Mouse (Mus musculus): ENCODE results near the gene Olfm2.

Gene Olfm2

GRCm38 (mm10) chr9:20746017-20746660 lies at the start of gene Olfm2:
TSS of gene Olfm2 (minus strand) at chr9:20746349.
- no peak for DNase-seq (ENCODE audit: low read depth, low spot score)

- DNase-seq (ENCODE audit: low read depth, low spot score), result no peak
Measured at GRCm38 (mm10) chr9:20794108-20794806, 48.1 kb upstream of the Olfm2 start.

GRCm38 (mm10) chr9:20790345-20790744 lies 44.2 kb upstream of the Olfm2 start:
- DNase-seq (ENCODE audit: low read depth, low spot score), result no peak

GRCm38 (mm10) chr9:20789651-20790050 lies 43.5 kb upstream of the Olfm2 start:
- DNase-seq (ENCODE audit: low read depth, low spot score), result no peak

- DNase-seq (ENCODE audit: low read depth, low spot score), result peak; percentile 47
Measured at GRCm38 (mm10) chr9:20787992-20788391, 41.8 kb upstream of the Olfm2 start.

GRCm38 (mm10) chr9:20785055-20785454 lies 38.9 kb upstream of the Olfm2 start:
- no peak for DNase-seq (ENCODE audit: low read depth, low spot score)

GRCm38 (mm10) chr9:20781286-20781685 lies 35.1 kb upstream of the Olfm2 start:
- DNase-seq (ENCODE audit: low read depth, low spot score), result no peak

GRCm38 (mm10) chr9:20765274-20765673 lies 19.1 kb upstream of the Olfm2 start:
- no peak for DNase-seq (ENCODE audit: low read depth, low spot score)

GRCm38 (mm10) chr9:20763099-20763498 lies 16.9 kb upstream of the Olfm2 start:
- DNase-seq (ENCODE audit: low read depth, low spot score), result no peak

GRCm38 (mm10) chr9:20762197-20762961 lies 16.2 kb upstream of the Olfm2 start:
- no peak for DNase-seq (ENCODE audit: low read depth, low spot score)

GRCm38 (mm10) chr9:20761388-20761787 lies 15.2 kb upstream of the Olfm2 start:
- no peak for DNase-seq (ENCODE audit: low read depth, low spot score)

- DNase-seq (ENCODE audit: low read depth, low spot score), result peak; percentile 40
Measured at GRCm38 (mm10) chr9:20760813-20761212, 14.7 kb upstream of the Olfm2 start.

GRCm38 (mm10) chr9:20758896-20759295 lies 12.7 kb upstream of the Olfm2 start:
- DNase-seq (ENCODE audit: low read depth, low spot score), result no peak

GRCm38 (mm10) chr9:20758243-20758642 lies 12.1 kb upstream of the Olfm2 start:
- DNase-seq (ENCODE audit: low read depth, low spot score), result no peak

GRCm38 (mm10) chr9:20757087-20757955 lies 11.2 kb upstream of the Olfm2 start:
- DNase-seq (ENCODE audit: low read depth, low spot score), result peak; percentile 89

GRCm38 (mm10) chr9:20756081-20756700 lies 10.0 kb upstream of the Olfm2 start:
- no peak for DNase-seq (ENCODE audit: low read depth, low spot score)

GRCm38 (mm10) chr9:20754335-20754734 lies 8.2 kb upstream of the Olfm2 start:
- no peak for DNase-seq (ENCODE audit: low read depth, low spot score)

- DNase-seq (ENCODE audit: low read depth, low spot score), result peak; percentile 72
Measured at GRCm38 (mm10) chr9:20751477-20752029, 5.4 kb upstream of the Olfm2 start.

GRCm38 (mm10) chr9:20749213-20749612 lies 3.1 kb upstream of the Olfm2 start:
- DNase-seq (ENCODE audit: low read depth, low spot score), result no peak

GRCm38 (mm10) chr9:20748540-20748939 lies 2.4 kb upstream of the Olfm2 start:
- DNase-seq (ENCODE audit: low read depth, low spot score), result no peak

- no peak for DNase-seq (ENCODE audit: low read depth, low spot score)
Measured at GRCm38 (mm10) chr9:20747682-20748081, 1.5 kb upstream of the Olfm2 start.
